Comparison of ENCODE assay signal across 23 mouse cellular contexts in the genomic region with DNA sequence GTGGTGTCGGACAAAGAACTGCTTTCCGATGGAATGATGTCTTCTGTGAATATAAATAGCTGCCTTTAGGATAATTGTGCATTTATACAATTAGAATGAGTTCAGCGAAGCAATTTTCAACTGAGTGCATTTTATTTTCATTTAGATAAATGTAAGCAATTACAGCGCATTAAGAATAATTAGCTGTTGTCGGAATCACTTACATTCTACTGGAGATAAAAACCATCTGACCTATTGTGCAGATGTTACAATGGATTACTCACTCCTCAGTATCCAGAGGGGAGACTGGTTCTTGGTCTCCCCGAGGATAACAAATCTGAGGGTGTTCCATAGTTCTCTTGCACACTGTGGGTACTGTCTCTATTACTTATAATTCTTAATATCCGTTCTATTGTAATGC. TPM values are rescaled to one million over a fixed set of nuclear protein-coding genes. Genes with fewer than 3 reads are reported as not detected.
"Had no signal": no experiment of that assay in that cellular context is flagged by ENCODE, and none has a peak within 500 bp of the region (broad histone marks: within the 10 kb centered on the region; RNA-seq: fewer than 3 reads in every experiment).

No protein-coding gene starts in this region.

- H3K4me2 ChIP-seq: kidney, embryonic 15.5 days; limb, embryonic 12.5 days; limb, embryonic 15.5 days; liver, embryonic 11.5 days; lung, embryonic 15.5 days; midbrain, embryonic 15.5 days; stomach, embryonic 15.5 days had no signal

- DNase-seq: kidney, adult 11 months; kidney, adult 8-10 months; kidney, postnatal 10 days; kidney, postnatal 4 days; left cerebral cortex, postnatal 4 days; lung, adult 18-20 months; lung, postnatal 10 days; lung, postnatal 36 days; right cerebral cortex, adult 18-20 months; right cerebral cortex, postnatal 25 days; spleen, adult 18-20 months; thymus, postnatal 25 days had no signal

- H3K4me1 ChIP-seq: kidney, embryonic 15.5 days; limb, embryonic 12.5 days; lung, embryonic 15.5 days; midbrain, embryonic 15.5 days; stomach, embryonic 15.5 days had no signal

- H3K4me3 ChIP-seq: kidney, embryonic 15.5 days; limb, embryonic 12.5 days; limb, embryonic 15.5 days; lung, embryonic 15.5 days; megakaryocyte, embryonic 14.5 days; midbrain, embryonic 10.5 days; midbrain, embryonic 15.5 days; myocyte; stomach, embryonic 15.5 days had no signal

- H3K9ac ChIP-seq: kidney, embryonic 15.5 days; limb, embryonic 12.5 days; limb, embryonic 15.5 days; liver, embryonic 14.5 days; lung, embryonic 15.5 days; midbrain, embryonic 15.5 days; stomach, embryonic 15.5 days had no signal

- H3K9me3 ChIP-seq: kidney, embryonic 15.5 days; limb, embryonic 12.5 days; limb, embryonic 15.5 days; lung, embryonic 15.5 days; megakaryocyte, embryonic 14.5 days; midbrain, embryonic 10.5 days; midbrain, embryonic 15.5 days; stomach, embryonic 15.5 days had no signal

- H3K27me3 ChIP-seq: kidney, embryonic 15.5 days; limb, embryonic 12.5 days; limb, embryonic 15.5 days; lung, embryonic 15.5 days; megakaryocyte, embryonic 14.5 days; midbrain, embryonic 15.5 days; stomach, embryonic 15.5 days had no signal

- H3K27ac ChIP-seq: kidney, embryonic 15.5 days; limb, embryonic 12.5 days; limb, embryonic 15.5 days; liver, embryonic 14.5 days; lung, embryonic 15.5 days; midbrain, embryonic 10.5 days; midbrain, embryonic 15.5 days; stomach, embryonic 15.5 days had no signal

- ATAC-seq: midbrain, embryonic 15.5 days had no signal

RNA-seq across cellular contexts. Expression of a gene that starts 49.7 kb away (rescaled TPM):
- polyA plus RNA-seq: liver, embryonic 11.5 days; liver, embryonic 14.5 days; midbrain, embryonic 10.5 days; midbrain, embryonic 15.5 days had no signal
